Mouse (Mus musculus) lung, embryonic 14.5 days (tissue): ENCODE data around the gene Med29. TPM values are rescaled to one million over a fixed set of nuclear protein-coding genes. Genes with fewer than 3 reads are reported as not detected.

Experiments used
- ATAC-seq: fragments of 200-750 bp; cut with Nextera tagmentation; 2 replicates; pipeline ENCODE4 v1.8.0; 2017; ENCODE audit warnings: mild to moderate bottlenecking, moderate TSS enrichment, moderate library complexity; ENCODE audit not compliant: insufficient read depth
- DNase-seq: peaks from one replicate; pipeline ENCODE4 v3.0.0-alpha.2; 2015
- H3K27ac ChIP-seq: fragments of 300-500 bp; sonication (generic); 2 replicates; pipeline ENCODE4 v1.5.1; 2014; ENCODE audit warnings: low read depth, mild to moderate bottlenecking, moderate library complexity
- H3K27me3 ChIP-seq: fragments of 300-500 bp; sonication (generic); 2 replicates; pipeline ENCODE4 v1.6.1; 2014; ENCODE audit warnings: low read length, control low read depth; ENCODE audit not compliant: insufficient read depth
- H3K36me3 ChIP-seq: fragments of 300-500 bp; sonication (generic); 2 replicates; pipeline ENCODE4 v1.6.1; 2014; ENCODE audit warnings: control low read depth; ENCODE audit not compliant: insufficient read depth
- H3K4me1 ChIP-seq: fragments of 300-500 bp; sonication (generic); 2 replicates; pipeline ENCODE4 v1.6.1; 2014; ENCODE audit warnings: antibody characterized with exemption, control low read depth; ENCODE audit not compliant: insufficient read depth
- H3K4me2 ChIP-seq: fragments of 300-500 bp; sonication (generic); 2 replicates; pipeline ENCODE4 v1.6.1; 2014; ENCODE audit warnings: mild to moderate bottlenecking
- H3K4me3 ChIP-seq: fragments of 300-500 bp; sonication (generic); 2 replicates; pipeline ENCODE4 v1.5.1; 2014; ENCODE audit warnings: low read depth, low read length
- H3K9ac ChIP-seq: fragments of 300-500 bp; sonication (generic); 2 replicates; pipeline ENCODE4 v1.6.1; 2014
- H3K9me3 ChIP-seq: fragments of 300-500 bp; sonication (generic); 2 replicates; pipeline ENCODE4 v1.6.1; 2016; ENCODE audit warnings: low read depth, low read length, control low read depth
- CTCF ChIP-seq: IDR thresholded peaks from 2 replicates; pipeline ENCODE4 v1.5.1; 2016; ENCODE audit warnings: antibody characterized with exemption, low read depth
- WGBS: fragments of 180-500 bp; shearing (Covaris S2); extraction: QIAGEN DNeasy Blood & Tissue Kit; methylation state at CpG from one replicate; pipeline ENCODE4 v1.1.7; 2014; 5-methylcytosine and 5-hydroxymethylcytosine counted together
- polyA plus RNA-seq: library from polyadenylated mRNA; unstranded; fragments of >200 nt; fragmentation: Nextera tagmentation; extraction: Ambion mirVana; gene quantifications from 2 replicates; pipeline ENCODE4 v1.2.1, GENCODE M21; 2014

Gene Med29
- polyA plus RNA-seq, 1 experiment from 2014 or later, result 49.1 TPM

GRCm38 (mm10) chr7:28386007-28386406, 6.5 kb downstream of the Med29 start:
- no peak for TF ChIP-seq CTCF
- no peak overlapping the region for H3K4me2 ChIP-seq

DNA sequence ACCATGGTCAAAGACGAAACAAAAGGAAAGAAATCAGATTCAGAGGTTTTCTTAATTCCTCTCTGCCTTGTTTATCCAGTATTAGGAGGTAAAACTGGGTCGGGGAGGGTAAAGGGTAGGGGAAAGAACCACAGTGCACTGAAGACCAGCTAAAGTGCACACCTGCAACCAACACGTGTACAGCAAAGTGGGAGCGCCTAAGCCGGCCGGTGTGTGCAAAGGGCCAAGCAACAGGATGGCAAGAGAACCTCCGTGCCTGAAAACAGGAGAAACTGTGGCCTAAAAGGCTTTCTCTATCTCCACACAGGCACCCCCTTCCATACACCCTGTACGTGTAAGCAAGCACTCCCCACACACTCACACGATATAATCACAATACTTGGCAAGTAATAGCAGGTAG, 7.3 kb downstream of the Med29 start:
- H3K4me2 ChIP-seq, result no peak overlapping the region
- peaks cover 32% of the 10 kb centered on the region for H3K36me3 ChIP-seq
- DNase-seq, result no peak
- H3K9me3 ChIP-seq, result no peaks in the 10 kb centered on the region
- no peak overlapping the region for H3K4me3 ChIP-seq
- WGBS, result 88% methylated on average over 9 of the region's 9 CpGs
- H3K27ac ChIP-seq, result no peak overlapping the region
- H3K4me1 ChIP-seq, result peaks cover 24% of the 10 kb centered on the region
- ATAC-seq, result no peak
- H3K27me3 ChIP-seq, result no peaks in the 10 kb centered on the region
- TF ChIP-seq CTCF, result no peak
- H3K9ac ChIP-seq, result no peak overlapping the region

More at GRCm38 (mm10) chr7:28386007-28386406, 6.5 kb downstream of the Med29 start:
- DNase-seq, result peak; percentile 13
- no peaks in the 10 kb centered on the region for H3K27me3 ChIP-seq
- no peak overlapping the region for H3K9ac ChIP-seq
- peaks cover 17% of the 10 kb centered on the region for H3K4me1 ChIP-seq
- 81% methylated on average over 7 of the region's 7 CpGs for WGBS
- no peaks in the 10 kb centered on the region for H3K9me3 ChIP-seq
- H3K27ac ChIP-seq, result no peak overlapping the region
- no peak for ATAC-seq
- peaks cover 39% of the 10 kb centered on the region for H3K36me3 ChIP-seq
- H3K4me3 ChIP-seq, result no peak overlapping the region

GRCm38 (mm10) chr7:28384162-28384561, 8.3 kb downstream of the Med29 start:
- Histone ChIP-seq H3K4me1 (peaks cover 28% of the 10 kb centered on the region), H3K36me3 (peaks cover 23% of the 10 kb centered on the region), H3K27me3 (no peaks in the 10 kb centered on the region), H3K4me3 (no peak overlapping the region), H3K9ac (no peak overlapping the region), H3K4me2 (no peak overlapping the region), H3K27ac (0 out of 2 replicates have a peak overlapping the region, but pooled peaks have one; percentile 100), H3K9me3 (no peaks in the 10 kb centered on the region)
- no peak for TF ChIP-seq CTCF
- DNase-seq (no peak), ATAC-seq (no peak)
- 78% methylated on average over 6 of the region's 6 CpGs for WGBS

DNA sequence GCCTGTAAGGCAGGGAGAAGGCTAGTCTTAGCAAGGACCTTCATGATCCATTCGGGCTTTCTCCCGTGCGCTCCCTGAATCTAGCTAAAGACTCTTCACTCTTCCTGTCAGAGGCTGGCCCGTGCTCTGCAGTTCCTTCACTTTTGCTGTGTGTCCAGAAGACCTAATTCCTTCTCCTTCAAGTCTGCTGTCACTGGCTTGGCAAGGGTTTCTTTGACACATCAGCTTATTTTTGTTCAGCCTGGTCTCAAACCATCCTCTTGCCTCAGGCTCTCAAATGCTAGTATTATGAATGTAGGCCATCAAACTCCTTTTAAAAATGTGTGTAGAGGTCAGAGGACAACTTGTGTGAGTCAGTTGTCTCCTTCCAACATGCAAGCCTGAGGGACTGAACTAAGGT, 8.9 kb downstream of the Med29 start:
- Histone ChIP-seq H3K4me3 (no peak overlapping the region), H3K9ac (no peak overlapping the region), H3K27me3 (no peaks in the 10 kb centered on the region), H3K36me3 (peaks cover 17% of the 10 kb centered on the region), H3K4me2 (no peak overlapping the region), H3K27ac (peak overlapping the region; percentile 100; the same call in 1 of the 2 replicates), H3K4me1 (peaks cover 28% of the 10 kb centered on the region), H3K9me3 (no peaks in the 10 kb centered on the region)
- TF ChIP-seq CTCF, result no peak
- 59% methylated on average over 4 of the region's 4 CpGs for WGBS
- ATAC-seq, result no peak
- no peak for DNase-seq

DNA sequence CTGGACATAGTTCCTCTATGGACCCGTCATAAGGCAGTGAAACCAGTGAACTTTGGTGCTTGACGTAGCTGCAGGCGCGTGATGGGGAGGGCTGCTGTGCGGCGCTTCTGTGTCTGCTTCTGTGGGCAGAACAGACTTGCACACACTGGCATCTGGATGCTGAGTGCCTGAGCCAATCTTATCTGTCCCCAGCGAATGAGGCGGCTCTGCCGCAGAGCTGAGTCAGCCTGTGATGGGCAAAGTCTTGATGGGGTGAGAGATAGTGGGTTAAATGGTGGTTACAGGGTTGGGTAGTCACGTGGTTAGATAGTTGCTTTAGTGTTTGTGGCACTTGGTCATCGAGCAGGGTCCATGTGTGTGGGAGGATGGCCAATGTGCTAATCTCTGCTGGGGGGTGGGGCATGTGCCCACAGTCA, 9.5 kb downstream of the Med29 start:
- H3K4me3 ChIP-seq, result peak overlapping the region; percentile 35; the same call in 1 of the 2 replicates
- TF ChIP-seq CTCF, result no peak
- no peaks in the 10 kb centered on the region for H3K9me3 ChIP-seq
- no peaks in the 10 kb centered on the region for H3K27me3 ChIP-seq
- H3K4me1 ChIP-seq, result peaks cover 31% of the 10 kb centered on the region
- DNase-seq (peak; percentile 37), ATAC-seq (no peak)
- WGBS, result 43% methylated on average over 11 of the region's 11 CpGs
- H3K27ac ChIP-seq, result peak overlapping the region; percentile 100
- peak overlapping the region; percentile 68 for H3K4me2 ChIP-seq
- H3K9ac ChIP-seq, result peak overlapping the region; percentile 26
- H3K36me3 ChIP-seq, result peaks cover 13% of the 10 kb centered on the region

GRCm38 (mm10) chr7:28382347-28382951, 10.1 kb downstream of the Med29 start:
- WGBS, result 41% methylated on average over 10 of the region's 12 CpGs
- peak overlapping the region; percentile 35 for H3K4me3 ChIP-seq
- peak overlapping the region; percentile 100 for H3K27ac ChIP-seq
- peaks cover 36% of the 10 kb centered on the region for H3K4me1 ChIP-seq
- peak overlapping the region; percentile 60; the same call in 1 of the 2 replicates for H3K9ac ChIP-seq
- no peak for TF ChIP-seq CTCF
- H3K27me3 ChIP-seq, result no peaks in the 10 kb centered on the region
- no peak for ATAC-seq
- DNase-seq, result peak; percentile 42
- peak overlapping the region; percentile 68 for H3K4me2 ChIP-seq
- no peaks in the 10 kb centered on the region for H3K9me3 ChIP-seq
- peaks cover 15% of the 10 kb centered on the region for H3K36me3 ChIP-seq

- H3K27me3 ChIP-seq, result no peaks in the 10 kb centered on the region
- H3K4me2 ChIP-seq, result peak overlapping the region; percentile 68
- H3K9ac ChIP-seq, result peak overlapping the region; percentile 60
- H3K9me3 ChIP-seq, result no peaks in the 10 kb centered on the region
- DNase-seq (peak; percentile 94), ATAC-seq (peak; percentile 70)
- peaks cover 41% of the 10 kb centered on the region for H3K4me1 ChIP-seq
- no peak for TF ChIP-seq CTCF
- under 1% methylated on average over 18 of the region's 20 CpGs for WGBS
- H3K36me3 ChIP-seq, result peaks cover 18% of the 10 kb centered on the region
- peak overlapping the region; percentile 100 for H3K27ac ChIP-seq
- H3K4me3 ChIP-seq, result peak overlapping the region; percentile 35
Observed at GRCm38 (mm10) chr7:28381938-28382337, 10.6 kb downstream of the Med29 start.
